Mouse (Mus musculus) cerebellum, adult 11 months (tissue): ENCODE measurements around the gene 3110082I17Rik.

Experiments used
- DNase-seq: peaks from one replicate; pipeline ENCODE4 v3.0.0; 2022

Gene 3110082I17Rik

DNA sequence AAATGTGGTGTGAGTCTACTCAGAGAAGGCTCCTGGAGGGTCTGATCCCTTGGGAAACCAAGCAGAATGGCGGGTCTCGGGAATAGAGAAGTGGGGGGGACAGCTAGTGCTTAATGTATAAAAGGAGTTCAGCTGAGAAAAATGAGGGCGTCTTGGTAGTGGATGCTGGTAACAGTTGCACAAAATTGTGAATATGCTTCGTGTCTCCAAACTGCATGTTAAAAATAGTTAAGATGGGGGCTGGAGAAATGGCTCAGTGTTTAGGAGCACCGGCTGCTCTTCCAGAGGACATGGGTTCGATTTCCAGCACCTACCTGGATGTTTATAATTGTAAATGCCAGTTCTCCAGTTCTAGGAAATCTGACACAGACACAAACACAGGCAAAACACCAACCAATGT is 139.0 kb downstream of the 3110082I17Rik start:
- DNase-seq, result no peak

DNA sequence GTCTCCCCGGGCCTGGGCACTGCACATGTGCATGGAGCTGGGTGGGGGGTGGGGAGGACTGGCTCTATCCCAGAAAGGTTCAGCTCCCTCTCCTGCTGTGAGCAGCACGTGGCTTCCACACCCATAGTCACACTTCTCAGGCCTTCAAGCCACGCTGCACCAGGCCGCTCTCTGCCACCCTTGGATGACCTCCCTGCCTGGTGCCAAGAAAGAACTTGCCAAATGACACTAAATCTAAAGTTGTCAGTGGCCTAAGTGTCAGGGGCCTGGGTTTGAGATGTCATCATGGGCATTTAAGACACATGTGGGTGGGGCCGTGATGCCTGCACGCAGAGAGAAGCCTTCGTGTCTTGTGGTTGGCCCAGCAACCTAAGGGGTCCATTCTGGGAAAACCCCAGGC is 139.9 kb downstream of the 3110082I17Rik start:
- no peak for DNase-seq

DNA sequence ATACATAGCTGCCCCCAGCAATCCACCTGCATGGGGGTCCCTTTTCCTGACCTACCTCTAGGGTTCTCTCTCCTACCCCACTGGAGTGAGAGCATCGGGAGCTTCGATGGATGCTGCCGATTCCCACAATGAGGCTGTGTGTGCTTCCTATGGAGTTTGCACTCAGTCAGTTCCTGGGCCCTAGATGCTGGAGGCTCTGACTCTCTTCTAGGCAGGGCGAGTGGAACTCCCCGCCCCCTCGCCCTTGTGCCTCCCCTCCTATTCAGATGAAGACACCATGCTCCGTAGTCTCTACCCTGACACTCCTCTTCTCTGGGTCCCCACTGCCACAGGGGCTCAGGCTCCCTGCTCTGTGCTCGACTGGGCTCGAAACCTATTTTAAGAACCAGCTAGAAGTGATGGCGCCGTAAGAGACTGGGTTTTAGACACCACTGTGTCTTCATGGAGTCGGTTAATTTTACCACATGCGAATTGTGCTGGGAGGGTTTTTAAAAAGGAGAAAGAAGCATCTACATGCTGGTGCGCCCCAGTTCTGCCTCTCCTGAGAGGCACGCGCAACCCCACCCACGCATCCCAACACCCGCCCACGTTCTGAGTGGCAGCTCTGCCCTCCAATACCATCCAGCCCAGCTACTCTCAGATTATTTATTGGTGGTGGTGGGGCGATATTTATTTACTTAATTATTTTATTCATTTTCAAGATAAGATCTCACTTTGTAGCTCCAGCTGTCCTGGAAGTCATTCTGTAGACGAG is 142.4 kb downstream of the 3110082I17Rik start:
- no peak for DNase-seq

DNA sequence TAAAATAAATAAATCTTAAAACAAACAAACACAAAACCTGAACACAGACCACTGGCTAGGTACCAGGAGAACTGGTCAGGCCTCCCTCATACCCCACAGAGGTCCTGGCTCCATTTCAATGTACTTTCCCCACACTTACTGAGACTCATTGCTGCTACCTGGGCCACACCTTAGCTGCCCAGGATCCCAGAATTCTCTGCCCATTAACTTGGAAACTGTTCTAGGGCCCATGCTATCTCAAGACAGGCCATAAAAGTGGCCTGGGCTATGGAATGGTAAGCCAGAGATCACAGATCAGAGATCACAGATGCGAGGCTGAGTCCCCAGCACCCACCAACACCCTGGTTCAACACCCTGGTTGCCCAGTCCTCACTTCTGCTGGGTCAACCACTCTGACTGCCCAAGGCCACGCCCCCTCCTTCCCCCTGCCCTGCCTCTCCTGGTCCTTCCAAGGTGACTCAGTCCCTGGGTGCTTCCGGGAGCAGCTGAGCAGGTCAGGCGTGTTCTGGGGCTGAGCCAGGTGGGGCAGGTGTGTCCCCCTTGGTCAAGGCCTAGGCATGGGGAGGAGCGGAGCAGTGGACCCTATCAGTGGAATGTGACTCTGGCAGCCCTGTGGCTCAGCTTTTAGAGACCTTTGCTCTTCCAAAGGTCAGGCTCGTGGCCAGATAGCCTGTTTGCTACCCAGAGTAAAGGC is 143.2 kb downstream of the 3110082I17Rik start:
- no peak for DNase-seq

DNA sequence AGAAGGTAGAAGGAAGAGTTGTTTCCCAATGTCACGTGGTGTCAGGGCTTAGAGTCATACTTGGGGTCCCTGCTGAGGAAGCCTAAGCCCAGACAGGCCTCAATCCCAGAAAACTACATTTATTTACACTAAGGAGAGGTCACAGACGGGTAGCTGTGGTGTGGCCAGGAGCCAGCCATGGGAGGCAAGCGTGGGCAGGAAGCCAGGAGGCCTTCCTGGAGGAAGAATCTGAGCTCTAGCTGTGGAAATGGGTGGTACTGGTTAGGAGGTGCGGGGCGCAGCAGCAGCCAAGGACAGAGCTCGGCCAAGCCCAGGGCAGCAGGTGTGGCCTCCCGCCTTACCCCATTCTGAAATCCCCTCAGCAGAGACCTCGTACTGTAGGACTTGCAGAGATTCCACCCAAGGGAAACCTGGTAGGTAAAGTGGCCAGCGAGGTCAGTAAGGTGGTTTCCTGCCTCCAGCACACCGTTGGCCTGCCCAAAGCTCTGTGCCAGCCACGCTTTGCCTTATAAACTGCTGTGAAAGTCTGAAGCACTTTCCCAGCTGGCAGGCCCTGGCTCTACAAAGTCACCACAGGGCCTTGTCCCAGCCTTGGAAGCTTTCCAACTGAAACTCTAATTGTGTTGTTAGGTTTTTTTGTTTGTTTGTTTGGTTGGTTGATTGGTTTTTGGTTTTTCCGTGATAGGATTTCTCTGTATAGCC is 145.2 kb downstream of the 3110082I17Rik start:
- no peak for DNase-seq

DNA sequence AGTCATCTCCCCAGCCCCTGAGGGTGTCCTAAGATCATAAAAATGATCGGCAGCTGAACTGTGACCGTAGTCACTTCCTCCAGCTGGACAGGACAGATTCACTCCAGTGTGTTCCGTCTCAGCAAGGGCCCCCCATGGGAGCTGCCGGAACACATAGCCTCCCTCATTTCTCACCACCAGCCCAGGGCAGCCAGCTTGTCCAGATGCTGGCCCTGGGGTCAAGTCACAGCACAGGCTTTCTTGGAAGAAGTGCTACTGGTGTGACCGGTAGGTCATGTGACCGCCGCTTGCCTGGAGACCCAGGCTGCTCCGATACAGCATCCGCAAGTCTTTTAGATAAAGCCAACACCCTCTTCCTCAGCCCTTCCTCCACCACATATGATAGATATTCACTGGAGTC is 146.8 kb downstream of the 3110082I17Rik start:
- DNase-seq, result no peak

DNA sequence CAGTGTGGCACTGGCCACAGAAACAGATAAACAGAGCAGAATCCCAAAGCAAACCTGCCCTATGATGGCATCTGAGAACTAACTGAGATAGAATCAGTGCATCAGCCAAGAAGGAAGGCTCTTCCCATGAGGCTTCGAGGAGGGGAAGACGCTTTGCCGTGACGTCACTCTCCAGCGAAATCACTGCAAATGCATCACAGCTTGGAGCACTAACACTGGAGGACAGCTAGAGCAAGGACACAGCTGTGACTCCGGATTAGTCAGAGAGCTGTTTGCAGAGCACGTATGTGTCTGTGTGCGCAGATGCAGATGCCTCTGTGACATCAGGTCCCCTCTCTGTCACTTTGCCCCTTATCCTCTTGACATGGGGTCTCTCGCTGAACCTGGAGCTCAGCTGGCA is 148.5 kb downstream of the 3110082I17Rik start:
- no peak for DNase-seq

DNA sequence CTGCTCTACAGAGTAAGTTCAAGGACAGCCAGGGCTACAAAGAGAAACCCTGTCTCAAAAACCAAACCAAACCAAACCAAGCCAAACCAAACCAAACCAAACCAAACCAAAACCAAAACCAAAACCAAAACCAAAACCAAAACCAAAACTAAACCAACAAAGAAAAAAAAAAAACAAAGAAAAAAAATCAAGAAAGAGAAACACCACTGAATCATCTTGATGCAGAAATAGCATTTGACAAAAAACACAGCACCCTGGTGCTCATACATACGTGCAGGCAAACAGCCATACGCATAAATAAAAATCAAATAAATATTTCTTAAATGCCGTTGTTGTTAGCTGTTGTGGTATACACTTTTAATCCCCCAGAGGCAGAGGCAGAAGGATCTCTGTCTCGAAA is 149.8 kb downstream of the 3110082I17Rik start:
- DNase-seq, result no peak

DNA sequence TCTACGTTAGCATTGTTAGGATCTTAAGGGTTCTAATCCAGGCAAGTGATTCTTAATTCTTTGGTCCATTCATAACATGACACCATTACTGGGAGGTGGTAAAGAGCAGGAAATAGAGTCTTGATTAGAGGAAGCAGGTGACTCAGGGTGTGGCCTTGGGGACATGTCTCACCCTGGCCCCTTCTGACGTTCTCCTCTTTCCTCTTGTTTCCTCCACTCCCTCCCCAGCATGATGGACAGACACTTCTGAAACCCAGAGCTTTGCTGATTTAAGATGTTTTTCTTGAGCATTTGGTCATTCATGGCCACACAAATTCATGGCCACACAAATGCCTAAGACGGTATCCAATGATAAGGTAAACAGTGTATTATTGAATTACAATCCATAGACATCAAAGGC is 150.4 kb downstream of the 3110082I17Rik start:
- no peak for DNase-seq
